8 mouse cellular contexts compared by ENCODE assay signal in genomic region chrX:169979461-169980202, GRCm38 (mm10). TPM values are rescaled to one million over a fixed set of nuclear protein-coding genes. Genes with fewer than 3 reads are reported as not detected.
DNase-seq lines count a peak whose midpoint lies in the region; ATAC-seq and TF ChIP-seq lines count a peak whose summit lies in the region.
"Not testable (repeated sequence)": the region's sequence is repeated elsewhere in the genome, so short reads cannot be mapped to it uniquely, and the experiment has no call there.

No protein-coding gene starts in this region.

- H3K4me2 ChIP-seq in embryonic facial prominence, embryonic 14.5 days (ENCODE audit: low read depth, low read length), result peak overlapping the region; percentile 3; the same call in 1 of the 2 replicates
- H3K4me2 ChIP-seq in hindbrain, embryonic 15.5 days, result peak overlapping the region; percentile 42
- peak overlapping the region; percentile 41 for H3K4me2 ChIP-seq in midbrain, embryonic 16.5 days (ENCODE audit: low read length)

- H3K4me1 ChIP-seq in embryonic facial prominence, embryonic 14.5 days (ENCODE audit: control insufficient read depth, insufficient read depth, low read length); hindbrain, embryonic 15.5 days (replicated peaks); midbrain, embryonic 16.5 days (ENCODE audit: control insufficient read depth, insufficient read depth, low read length): not testable (repeated sequence)

- peaks cover 34% of the 10 kb centered on the region for H3K9me3 ChIP-seq in embryonic facial prominence, embryonic 14.5 days (ENCODE audit: control insufficient read depth, low read length)
- peaks cover 22% of the 10 kb centered on the region for H3K9me3 ChIP-seq in hindbrain, embryonic 15.5 days
- peaks cover 14% of the 10 kb centered on the region for H3K9me3 ChIP-seq in midbrain, embryonic 16.5 days (replicated peaks; ENCODE audit: control insufficient read depth, low read length, poor library complexity, severe bottlenecking)

- not testable (repeated sequence) for H3K27me3 ChIP-seq in embryonic facial prominence, embryonic 14.5 days (replicated peaks; ENCODE audit: control insufficient read depth, insufficient read depth, low read length); hindbrain, embryonic 15.5 days; midbrain, embryonic 16.5 days (ENCODE audit: control insufficient read depth, insufficient read depth, low read depth, low read length)

- not testable (repeated sequence) for H3K4me3 ChIP-seq in embryonic facial prominence, embryonic 14.5 days (ENCODE audit: low read depth, low read length)
- H3K4me3 ChIP-seq in hindbrain, embryonic 15.5 days, result peak overlapping the region; percentile 20
- peak overlapping the region; percentile 17 for H3K4me3 ChIP-seq in left cerebral cortex, adult 2 months
- peak overlapping the region; percentile 17; the same call in 1 of the 2 replicates for H3K4me3 ChIP-seq in midbrain, embryonic 16.5 days (ENCODE audit: low read depth, low read length)

- H3K9ac ChIP-seq in embryonic facial prominence, embryonic 14.5 days (ENCODE audit: low read depth, low read length); hindbrain, embryonic 15.5 days: not testable (repeated sequence)
- peak overlapping the region; percentile 12; the same call in 1 of the 2 replicates for H3K9ac ChIP-seq in midbrain, embryonic 16.5 days (ENCODE audit: low read depth, low read length)

- intact Hi-C loops in left cerebral cortex, adult 2 months (cut with DNase I), result loop anchor here (5.0 kb wide), 1 partner anchor 182 kb away; no protein-coding TSS in a partner anchor

- H3K36me3 ChIP-seq in embryonic facial prominence, embryonic 14.5 days (ENCODE audit: control insufficient read depth, insufficient read depth, low read length), result peaks cover 48% of the 10 kb centered on the region
- peaks cover 36% of the 10 kb centered on the region for H3K36me3 ChIP-seq in hindbrain, embryonic 15.5 days
- H3K36me3 ChIP-seq in midbrain, embryonic 16.5 days (ENCODE audit: control insufficient read depth, insufficient read depth, low read length), result peaks cover 23% of the 10 kb centered on the region; the same call in 1 of the 2 replicates

- not testable (repeated sequence) for TF ChIP-seq CTCF in left cerebral cortex, adult 2 months (IDR thresholded peaks at IDR 0.05)

- DNase-seq in A20 (ENCODE audit: low read depth, low spot score), result peak; percentile 60
- DNase-seq in brain, adult 2 months (ENCODE audit: low read depth, low spot score), result peak; percentile 82
- not testable (repeated sequence) for DNase-seq in embryonic facial prominence, embryonic 14.5 days (ENCODE audit: low spot score)
- DNase-seq in gastrocnemius, adult 8-10 months (ENCODE audit: low spot score in 2 of 2), result peak; percentile 13 to 24
- DNase-seq in left cerebral cortex, adult 2 months (ENCODE audit: extremely low spot score in 1 of 2, low spot score in 2 of 2), result peak in 1 of 2 experiments; percentile 64
- peak; percentile 46 for DNase-seq in skeletal muscle tissue, adult 2 months (ENCODE audit: low read depth, low spot score)

- not testable (repeated sequence) for H3K27ac ChIP-seq in embryonic facial prominence, embryonic 14.5 days (replicated peaks; ENCODE audit: low read depth, low read length); hindbrain, embryonic 15.5 days (replicated peaks); midbrain, embryonic 16.5 days (ENCODE audit: low read length)
- peak overlapping the region; percentile 24 for H3K27ac ChIP-seq in left cerebral cortex, adult 2 months

- 81% methylated on average over 20 of the region's 20 CpGs for WGBS in embryonic facial prominence, embryonic 14.5 days
- 71% methylated on average over 20 of the region's 20 CpGs for WGBS in hindbrain, embryonic 15.5 days
- 70% methylated on average over 20 of the region's 20 CpGs for WGBS in midbrain, embryonic 16.5 days

- ATAC-seq in embryonic facial prominence, embryonic 14.5 days (ENCODE audit: low read depth), result not testable (repeated sequence)
- peak; percentile 32 for ATAC-seq in hindbrain, embryonic 15.5 days (ENCODE audit: low FRiP score, low read depth)
- peak; percentile 18 for ATAC-seq in midbrain, embryonic 16.5 days

RNA-seq across cellular contexts. Expression of gene Gm21887, which starts 29.8 kb away (rescaled TPM):
- polyA plus RNA-seq in embryonic facial prominence, embryonic 14.5 days (2014; fragmentation: Nextera tagmentation; extraction: Ambion mirVana), result 128 and 129 TPM in 2 replicates
- 10 to 100 TPM; 16.4 to 40.2 (median 21.6) TPM for total RNA-seq in gastrocnemius, adult 8-10 months (2022)
- 195 and 248 TPM in 2 replicates for polyA plus RNA-seq in hindbrain, embryonic 15.5 days (2015; fragmentation: Nextera tagmentation; extraction: Ambion mirVana)
- 100 to 1,000 TPM; 190 to 207 TPM for total RNA-seq in left cerebral cortex, adult 2 months (2021)
- polyA plus RNA-seq in midbrain, embryonic 16.5 days (2015; fragmentation: Nextera tagmentation; extraction: Ambion mirVana), result 124 and 217 TPM in 2 replicates
